Mouse (Mus musculus): ENCODE measurements around the gene Ifngr2.

DNA sequence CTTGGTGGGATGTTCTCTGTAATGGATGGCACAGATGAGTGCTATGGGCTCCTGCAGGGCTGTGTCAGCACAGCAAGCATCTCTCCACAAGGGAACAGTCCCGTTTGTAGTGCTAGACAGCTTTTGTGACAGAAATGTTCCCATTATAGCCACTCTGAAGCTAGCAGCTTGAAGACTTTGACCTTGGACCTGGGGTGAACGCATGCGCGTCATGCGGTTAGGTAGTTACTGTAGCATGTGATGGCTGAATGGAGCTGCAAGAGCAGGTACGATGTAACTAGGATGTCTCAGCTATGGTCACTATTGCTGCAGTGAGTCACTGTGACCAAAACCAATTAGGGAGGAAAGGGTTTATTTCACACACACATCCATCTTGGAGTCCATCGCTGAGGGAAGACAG lies 48.8 kb upstream of the Ifngr2 start:
- TF ChIP-seq POLR2A (IDR thresholded peaks at IDR 0.05; ENCODE audit: borderline replicate concordance, extremely low read depth, insufficient read depth, insufficient read length, poor library complexity, severe bottlenecking) (no peak), CTCF (IDR thresholded peaks at IDR 0.05; ENCODE audit: borderline replicate concordance, extremely low read depth, insufficient read depth, insufficient read length) (no peak)
